Comparison of ENCODE assay signal across 16 mouse cellular contexts in the genomic region with DNA sequence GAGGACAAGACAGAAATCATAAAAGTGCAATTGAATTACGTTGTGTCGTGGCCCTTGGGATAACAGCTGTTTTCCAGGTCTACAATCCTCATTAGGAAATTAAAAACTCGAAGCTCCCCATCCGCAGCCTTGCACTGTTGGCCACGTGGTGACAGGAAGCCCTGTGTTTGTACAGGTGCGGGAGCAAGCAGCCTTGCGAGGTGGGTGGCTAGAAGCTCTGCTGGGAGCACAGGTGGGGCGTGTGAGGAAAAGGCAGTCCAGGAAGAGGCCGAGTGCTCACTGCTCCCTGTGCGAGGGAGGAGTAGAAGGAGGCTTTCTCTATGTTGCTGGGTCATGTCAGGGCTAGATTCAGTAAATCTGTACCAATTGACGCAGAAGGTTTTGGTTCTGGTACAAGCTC. TPM values are rescaled to one million over a fixed set of nuclear protein-coding genes. Genes with fewer than 3 reads are reported as not detected.
DNase-seq lines count a peak whose midpoint lies in the region; ATAC-seq and TF ChIP-seq lines count a peak whose summit lies in the region.
"Had no signal": no experiment of that assay in that cellular context is flagged by ENCODE, and none has a peak within 500 bp of the region (broad histone marks: within the 10 kb centered on the region; RNA-seq: fewer than 3 reads in every experiment).

No protein-coding gene starts in this region.

- H3K4me1 ChIP-seq in lung, embryonic 14.5 days (ENCODE audit: insufficient read depth), result peaks cover 6% of the 10 kb centered on the region; the same call in 1 of the 2 replicates
- H3K4me1 ChIP-seq in embryonic facial prominence, embryonic 10.5 days, result peaks cover 10% of the 10 kb centered on the region; the same call in 1 of the 2 replicates
- H3K4me1 ChIP-seq in intestine, embryonic 16.5 days (ENCODE audit: control insufficient read depth, insufficient read depth, low read length), result no peaks in the 10 kb centered on the region
- no peaks in the 10 kb centered on the region for H3K4me1 ChIP-seq in stomach, embryonic 16.5 days (ENCODE audit: control insufficient read depth, insufficient read depth, low read length)
- no peaks in the 10 kb centered on the region for H3K4me1 ChIP-seq in forebrain, embryonic 12.5 days
- H3K4me1 ChIP-seq: heart, embryonic 12.5 days had no signal

- H3K9me3 ChIP-seq in lung, embryonic 14.5 days (ENCODE audit: low read depth, low read length), result no peaks in the 10 kb centered on the region
- H3K9me3 ChIP-seq in embryonic facial prominence, embryonic 10.5 days, result no peaks in the 10 kb centered on the region
- no peaks in the 10 kb centered on the region for H3K9me3 ChIP-seq in intestine, embryonic 16.5 days (ENCODE audit: control insufficient read depth, low read length)
- no peaks in the 10 kb centered on the region for H3K9me3 ChIP-seq in stomach, embryonic 16.5 days (replicated peaks; ENCODE audit: control insufficient read depth, low read length)
- H3K9me3 ChIP-seq in forebrain, embryonic 12.5 days, result no peaks in the 10 kb centered on the region
- H3K9me3 ChIP-seq: heart, embryonic 12.5 days had no signal

- no peak for TF ChIP-seq CTCF in lung, embryonic 14.5 days (IDR thresholded peaks at IDR 0.05; ENCODE audit: low read depth)

- no peaks in the 10 kb centered on the region for H3K27me3 ChIP-seq in lung, embryonic 14.5 days (ENCODE audit: insufficient read depth, low read length)
- H3K27me3 ChIP-seq in embryonic facial prominence, embryonic 10.5 days (replicated peaks; ENCODE audit: low read depth, poor library complexity, severe bottlenecking), result no peaks in the 10 kb centered on the region
- no peaks in the 10 kb centered on the region for H3K27me3 ChIP-seq in intestine, embryonic 16.5 days (replicated peaks; ENCODE audit: control insufficient read depth, insufficient read depth, low read length)
- H3K27me3 ChIP-seq in stomach, embryonic 16.5 days (ENCODE audit: control insufficient read depth, insufficient read depth, low read length), result no peaks in the 10 kb centered on the region
- no peaks in the 10 kb centered on the region for H3K27me3 ChIP-seq in forebrain, embryonic 12.5 days
- H3K27me3 ChIP-seq: heart, embryonic 12.5 days had no signal

- no peak overlapping the region for H3K27ac ChIP-seq in lung, embryonic 14.5 days (ENCODE audit: low read depth)
- no peak overlapping the region for H3K27ac ChIP-seq in embryonic facial prominence, embryonic 10.5 days (replicated peaks)
- H3K27ac ChIP-seq in intestine, embryonic 16.5 days (ENCODE audit: low read length), result no peak overlapping the region
- no peak overlapping the region for H3K27ac ChIP-seq in stomach, embryonic 16.5 days (ENCODE audit: low read length)
- no peak overlapping the region for H3K27ac ChIP-seq in forebrain, embryonic 12.5 days
- H3K27ac ChIP-seq: liver, embryonic 14.5 days; macrophage had no signal

- ATAC-seq in lung, embryonic 14.5 days (ENCODE audit: insufficient read depth), result peak; percentile 87
- ATAC-seq in intestine, embryonic 16.5 days, result peak; percentile 65; the same call in 1 of the 2 replicates
- ATAC-seq in stomach, embryonic 16.5 days (ENCODE audit: insufficient read depth, low FRiP score), result peak; percentile 60
- ATAC-seq in forebrain, embryonic 12.5 days (ENCODE audit: low FRiP score), result no peak
- ATAC-seq: CD4-positive, CD25-positive, alpha-beta regulatory T cell, adult 4 months had no signal

- H3K4me3 ChIP-seq in lung, embryonic 14.5 days (ENCODE audit: low read depth, low read length), result no peak overlapping the region
- no peak overlapping the region for H3K4me3 ChIP-seq in embryonic facial prominence, embryonic 10.5 days
- H3K4me3 ChIP-seq in intestine, embryonic 16.5 days (ENCODE audit: low read length), result no peak overlapping the region
- H3K4me3 ChIP-seq in stomach, embryonic 16.5 days (replicated peaks; ENCODE audit: low read length), result no peak overlapping the region
- H3K4me3 ChIP-seq in forebrain, embryonic 12.5 days (replicated peaks), result no peak overlapping the region
- H3K4me3 ChIP-seq: heart, embryonic 12.5 days had no signal

- H3K4me2 ChIP-seq in lung, embryonic 14.5 days, result no peak overlapping the region
- H3K4me2 ChIP-seq in intestine, embryonic 16.5 days (ENCODE audit: low read depth, low read length), result no peak overlapping the region
- no peak overlapping the region for H3K4me2 ChIP-seq in stomach, embryonic 16.5 days (ENCODE audit: low read depth, low read length)
- H3K4me2 ChIP-seq in forebrain, embryonic 12.5 days, result no peak overlapping the region
- H3K4me2 ChIP-seq: heart, embryonic 12.5 days had no signal

- intact Hi-C loops in left cerebral cortex, postnatal 25 days (cut with DNase I), result no loop called here

- H3K36me3 ChIP-seq in lung, embryonic 14.5 days (ENCODE audit: insufficient read depth), result no peaks in the 10 kb centered on the region
- no peaks in the 10 kb centered on the region for H3K36me3 ChIP-seq in embryonic facial prominence, embryonic 10.5 days (replicated peaks)
- no peaks in the 10 kb centered on the region for H3K36me3 ChIP-seq in intestine, embryonic 16.5 days (ENCODE audit: control insufficient read depth, insufficient read depth, low read length)
- H3K36me3 ChIP-seq in stomach, embryonic 16.5 days (ENCODE audit: control insufficient read depth, insufficient read depth, low read length), result no peaks in the 10 kb centered on the region
- no peaks in the 10 kb centered on the region for H3K36me3 ChIP-seq in forebrain, embryonic 12.5 days (replicated peaks)
- H3K36me3 ChIP-seq: heart, embryonic 12.5 days had no signal

- WGBS in lung, embryonic 14.5 days, result 35% methylated on average over 11 of the region's 11 CpGs
- 49% methylated on average over 11 of the region's 11 CpGs for WGBS in embryonic facial prominence, embryonic 10.5 days
- WGBS in intestine, embryonic 16.5 days, result 42% methylated on average over 11 of the region's 11 CpGs
- 34% methylated on average over 11 of the region's 11 CpGs for WGBS in stomach, embryonic 16.5 days
- WGBS in forebrain, embryonic 12.5 days, result 78% methylated on average over 11 of the region's 11 CpGs

- H3K9ac ChIP-seq in lung, embryonic 14.5 days, result no peak overlapping the region
- H3K9ac ChIP-seq in intestine, embryonic 16.5 days (ENCODE audit: low read depth, low read length), result no peak overlapping the region
- H3K9ac ChIP-seq in stomach, embryonic 16.5 days (ENCODE audit: low read length), result no peak overlapping the region
- no peak overlapping the region for H3K9ac ChIP-seq in forebrain, embryonic 12.5 days
- H3K9ac ChIP-seq: heart, embryonic 12.5 days; liver, embryonic 14.5 days had no signal

- DNase-seq in lung, embryonic 14.5 days, result peak; percentile 53
- DNase-seq in lung, postnatal 14 days, result no peak
- peak; percentile 71 for DNase-seq in embryonic facial prominence, embryonic 10.5 days (ENCODE audit: low spot score)
- no peak for DNase-seq in left cerebral cortex, postnatal 25 days (ENCODE audit: low spot score in 2 of 2)
- DNase-seq: adrenal gland, adult 2 months; cerebellum, adult 11-12 months; heart, postnatal 36 days; midbrain, embryonic 14.5 days; thymus, adult 2 months had no signal

RNA-seq across cellular contexts. Expression of gene Ercc6l2, which starts 49.0 kb away (rescaled TPM):
- polyA plus RNA-seq in lung, embryonic 14.5 days (2014; fragmentation: Nextera tagmentation; extraction: Ambion mirVana), result 32.1 and 33.0 TPM in 2 replicates
- polyA plus RNA-seq in embryonic facial prominence, embryonic 10.5 days (2016; fragmentation: Nextera tagmentation; extraction: Ambion mirVana), result 19.8 and 24.4 TPM in 2 replicates
- 16.0 and 18.4 TPM in 2 replicates for polyA plus RNA-seq in intestine, embryonic 16.5 days (2015; fragmentation: Nextera tagmentation; extraction: Ambion mirVana)
- 21.2 and 22.7 TPM in 2 replicates for polyA plus RNA-seq in stomach, embryonic 16.5 days (2015; fragmentation: Nextera tagmentation; extraction: Ambion mirVana)
- 10 to 100 TPM; 15.5 to 16.3 TPM for total RNA-seq in left cerebral cortex, postnatal 25 days (2021)
- 22.0 and 25.7 TPM in 2 replicates for polyA plus RNA-seq in forebrain, embryonic 12.5 days (2016; fragmentation: Nextera tagmentation; extraction: Ambion mirVana)

Comparison
In these comparisons a context has a peak if more than half of its experiments do, and no peak if none do; other contexts are left out.
1. DNase-seq: peak in lung, embryonic 14.5 days (single experiment) and embryonic facial prominence, embryonic 10.5 days (single experiment); none in lung, postnatal 14 days (single experiment) and left cerebral cortex, postnatal 25 days (0 of 2).